Comparison of ENCODE assay signal across 10 mouse cellular contexts in genomic region chr2:56109531-56109930, GRCm38 (mm10).
A peak's percentile ranks its signal among the peaks of the same experiment; 100 is the strongest.
DNase-seq lines count a peak whose midpoint lies in the region; ATAC-seq and TF ChIP-seq lines count a peak whose summit lies in the region.
"Had no signal": no experiment of that assay in that cellular context is flagged by ENCODE, and none has a peak within 500 bp of the region (broad histone marks: within the 10 kb centered on the region; RNA-seq: fewer than 3 reads in every experiment).

No protein-coding gene starts in this region.

- intact Hi-C loops in left cerebral cortex, adult 2 months (cut with DNase I), result no loop called here
- intact Hi-C loops in left cerebral cortex, postnatal 4 days (cut with DNase I), result no loop called here

- DNase-seq in cerebellum, postnatal 14 days, result peak; percentile 12 to 31
- DNase-seq in cerebellum, postnatal 25 days, result no peak
- no peak for DNase-seq in left cerebral cortex, adult 2 months (ENCODE audit: extremely low spot score in 1 of 2, low spot score in 2 of 2)
- no peak for DNase-seq in left cerebral cortex, postnatal 4 days
- DNase-seq in NIH3T3 (ENCODE audit: low read depth), result peak; percentile 58
- no peak for DNase-seq in testis, postnatal 10 days (ENCODE audit: low spot score)
- no peak for DNase-seq in kidney, adult 18-20 months
- DNase-seq: adrenal gland, adult 8-10 months had no signal

- TF ChIP-seq CTCF in left cerebral cortex, adult 2 months (IDR thresholded peaks at IDR 0.05), result peak; percentile 58

- peak; percentile 33; the same call in 1 of the 2 replicates for ATAC-seq in granulocyte monocyte progenitor cell, adult 5-6 weeks (replicated peaks; ENCODE audit: poor library complexity, severe bottlenecking)

- H3K4me3 ChIP-seq in left cerebral cortex, adult 2 months, result no peak overlapping the region
- H3K4me3 ChIP-seq: embryonic facial prominence, embryonic 13.5 days had no signal

- no peak overlapping the region for H3K27ac ChIP-seq in left cerebral cortex, adult 2 months
- H3K27ac ChIP-seq: embryonic facial prominence, embryonic 13.5 days had no signal

Comparison
In these comparisons a context has a peak if more than half of its experiments do, and no peak if none do; other contexts are left out.
1. DNase-seq: peak in cerebellum, postnatal 14 days (2 of 2) and NIH3T3 (single experiment); none in cerebellum, postnatal 25 days (0 of 2), left cerebral cortex, adult 2 months (0 of 2), left cerebral cortex, postnatal 4 days (single experiment), testis, postnatal 10 days (single experiment) and kidney, adult 18-20 months (single experiment).